Comparison of ENCODE assay signal across 20 mouse cellular contexts in the genomic region with DNA sequence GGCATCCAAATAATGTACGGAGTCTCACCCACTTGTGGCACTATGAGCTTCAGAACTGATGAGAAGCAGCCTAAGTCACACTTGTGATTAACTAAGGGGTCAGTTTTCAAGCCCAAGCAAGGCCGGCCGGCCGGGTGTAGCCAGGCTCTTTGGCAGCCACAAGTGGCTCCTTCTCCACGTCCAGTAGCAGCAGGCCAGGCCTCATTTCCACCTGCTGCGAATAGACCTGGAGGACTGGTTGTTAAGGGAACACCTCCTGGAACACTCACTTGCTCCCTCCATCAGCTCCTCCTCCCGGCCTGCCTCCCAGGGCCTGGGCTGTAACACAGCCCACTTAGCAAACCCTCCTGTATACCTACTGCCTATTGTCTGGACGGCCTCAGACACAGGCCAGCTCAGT.
DNase-seq lines count a peak whose midpoint lies in the region; ATAC-seq and TF ChIP-seq lines count a peak whose summit lies in the region.
"Had no signal": no experiment of that assay in that cellular context is flagged by ENCODE, and none has a peak within 500 bp of the region (broad histone marks: within the 10 kb centered on the region; RNA-seq: fewer than 3 reads in every experiment).

No protein-coding gene starts in this region.

- no peak overlapping the region for H3K4me3 ChIP-seq in heart, embryonic 10.5 days
- no peak overlapping the region for H3K4me3 ChIP-seq in lung, postnatal 0 days (ENCODE audit: low read depth, low read length)
- H3K4me3 ChIP-seq in lung, adult 2 months (replicated peaks; ENCODE audit: extremely low read depth, low read depth, low read length) = no peak overlapping the region
- H3K4me3 ChIP-seq in small intestine, adult 2 months (ENCODE audit: low read depth, low read length) = no peak overlapping the region
- H3K4me3 ChIP-seq: embryonic facial prominence, embryonic 15.5 days; left cerebral cortex, adult 2 months had no signal

- TF ChIP-seq CTCF in lung, postnatal 0 days (IDR thresholded peaks at IDR 0.05) = no peak
- no peak for TF ChIP-seq CTCF in lung, adult 2 months (IDR thresholded peaks at IDR 0.05; ENCODE audit: insufficient read depth, low read length)
- no peak for TF ChIP-seq CTCF in small intestine, adult 2 months (IDR thresholded peaks at IDR 0.05; ENCODE audit: extremely low read depth, insufficient read length, insufficient replicate concordance, low read depth, low read length)

- WGBS in heart, embryonic 10.5 days = 39% methylated on average over 8 of the region's 8 CpGs
- WGBS in lung, postnatal 0 days = 51% methylated on average over 8 of the region's 8 CpGs
- 66% methylated on average over 8 of the region's 8 CpGs for WGBS in lung, adult 2 months
- 82% methylated on average over 8 of the region's 8 CpGs for WGBS in small intestine, adult 2 months

- peak; percentile 36 for DNase-seq in cerebellum, adult 9-11 months
- no peak for DNase-seq in cerebellum, adult 8-10 months
- no peak for DNase-seq in heart, embryonic 10.5 days (ENCODE audit: low spot score)
- no peak for DNase-seq in heart, adult 8-10 months (ENCODE audit: low spot score)
- DNase-seq in lung, postnatal 0 days (ENCODE audit: low spot score) = peak; percentile 70
- no peak for DNase-seq in lung, adult 2 months
- no peak for DNase-seq in spleen, postnatal 4 days (ENCODE audit: low spot score in 2 of 2)
- DNase-seq: heart, postnatal 36 days; kidney, adult 2 months; kidney, postnatal 4 days; layer of hippocampus, adult 9-11 months; left cerebral cortex, postnatal 4 days; liver, postnatal 0 days; right cerebral cortex, postnatal 25 days; thymus, postnatal 25 days had no signal

- 0 out of 2 replicates have a peak overlapping the region, but pooled peaks have one; percentile 23 for H3K27ac ChIP-seq in heart, embryonic 10.5 days
- no peak overlapping the region; the same call in 1 of the 2 replicates for H3K27ac ChIP-seq in lung, postnatal 0 days (ENCODE audit: low read length)
- peak overlapping the region; percentile 93; the same call in 1 of the 2 replicates for H3K27ac ChIP-seq in small intestine, adult 2 months (ENCODE audit: insufficient read depth, low read depth, low read length)
- H3K27ac ChIP-seq: embryonic facial prominence, embryonic 15.5 days; left cerebral cortex, adult 2 months had no signal

- H3K27me3 ChIP-seq in heart, embryonic 10.5 days (ENCODE audit: insufficient read depth, poor library complexity, severe bottlenecking) = no peaks in the 10 kb centered on the region
- H3K27me3 ChIP-seq in lung, postnatal 0 days (replicated peaks; ENCODE audit: insufficient read depth, low read length) = no peaks in the 10 kb centered on the region
- no peaks in the 10 kb centered on the region for H3K27me3 ChIP-seq in small intestine, adult 2 months (ENCODE audit: control insufficient read depth, insufficient read depth, low read length)
- H3K27me3 ChIP-seq: CH12.LX; embryonic facial prominence, embryonic 15.5 days had no signal

- H3K9me3 ChIP-seq in heart, embryonic 10.5 days = no peaks in the 10 kb centered on the region
- no peaks in the 10 kb centered on the region for H3K9me3 ChIP-seq in lung, postnatal 0 days (ENCODE audit: low read length)
- H3K9me3 ChIP-seq: embryonic facial prominence, embryonic 15.5 days had no signal

- peaks cover 39% of the 10 kb centered on the region for H3K4me1 ChIP-seq in heart, embryonic 10.5 days
- no peaks in the 10 kb centered on the region for H3K4me1 ChIP-seq in lung, postnatal 0 days (ENCODE audit: insufficient read depth, low read depth, low read length)
- H3K4me1 ChIP-seq in lung, adult 2 months (ENCODE audit: control insufficient read depth, insufficient read depth, low read length) = no peaks in the 10 kb centered on the region
- peaks cover 15% of the 10 kb centered on the region for H3K4me1 ChIP-seq in small intestine, adult 2 months (ENCODE audit: control insufficient read depth, insufficient read depth, insufficient read length, low read length)

- peak; percentile 88 for ATAC-seq in lung, postnatal 0 days
- ATAC-seq: hindbrain, embryonic 16.5 days; liver, postnatal 0 days had no signal

- no peak overlapping the region for H3K9ac ChIP-seq in lung, postnatal 0 days (replicated peaks; ENCODE audit: low read depth)
- H3K9ac ChIP-seq: embryonic facial prominence, embryonic 15.5 days; liver, postnatal 0 days had no signal

- no peak for TF ChIP-seq EP300 in lung, postnatal 0 days (IDR thresholded peaks at IDR 0.05)

- no peaks in the 10 kb centered on the region for H3K36me3 ChIP-seq in heart, embryonic 10.5 days
- no peaks in the 10 kb centered on the region for H3K36me3 ChIP-seq in lung, postnatal 0 days (ENCODE audit: insufficient read depth, low read length)
- H3K36me3 ChIP-seq in small intestine, adult 2 months (ENCODE audit: control insufficient read depth, insufficient read depth, low read length) = no peaks in the 10 kb centered on the region
- H3K36me3 ChIP-seq: embryonic facial prominence, embryonic 15.5 days had no signal

- H3K4me2 ChIP-seq in lung, postnatal 0 days (replicated peaks; ENCODE audit: low read depth, low read length) = no peak overlapping the region
- H3K4me2 ChIP-seq: embryonic facial prominence, embryonic 15.5 days had no signal

- TF ChIP-seq POLR2A in lung, adult 2 months (IDR thresholded peaks at IDR 0.05; ENCODE audit: borderline replicate concordance, extremely low read depth, low read depth, low read length) = no peak
- TF ChIP-seq POLR2A in small intestine, adult 2 months (IDR thresholded peaks at IDR 0.05; ENCODE audit: low read depth, low read length) = no peak

Comparison
In these comparisons a context has a peak if more than half of its experiments do, and no peak if none do; other contexts are left out.
1. DNase-seq: peak in cerebellum, adult 9-11 months (single experiment) and lung, postnatal 0 days (single experiment); none in cerebellum, adult 8-10 months (single experiment), heart, embryonic 10.5 days (single experiment), heart, adult 8-10 months (single experiment), lung, adult 2 months (single experiment) and spleen, postnatal 4 days (0 of 2).